Mouse (Mus musculus): ENCODE results near the gene Hdac7. TPM values are rescaled to one million over a fixed set of nuclear protein-coding genes. Genes with fewer than 3 reads are reported as not detected.

Hdac7 gene
- total and polyA plus RNA-seq, 3 experiments: 19.8 to 55.2 (median 21.7) TPM

- no peak for TF ChIP-seq CHD2 (IDR thresholded peaks at IDR 0.05; ENCODE audit: low read length)
- no peak for TF ChIP-seq CTCF (conservative IDR thresholded peaks at IDR 0.05 in 1 of 2, IDR thresholded peaks at IDR 0.05 in 1 of 2; ENCODE audit: low read depth in 2 of 2, low read length in 2 of 2)
- no peak for TF ChIP-seq ZNF384 (IDR thresholded peaks at IDR 0.05; ENCODE audit: low read depth, low read length)
- TF ChIP-seq ZMIZ1 (IDR thresholded peaks at IDR 0.05; ENCODE audit: low read depth, low read length): no peak
- no peak for TF ChIP-seq E2F4 (IDR thresholded peaks at IDR 0.05; ENCODE audit: insufficient replicate concordance, low read depth, low read length)
- TF ChIP-seq MYC (IDR thresholded peaks at IDR 0.05; ENCODE audit: low read depth, low read length): no peak
- no peak for TF ChIP-seq KAT2A (IDR thresholded peaks at IDR 0.05; ENCODE audit: insufficient replicate concordance, low read length)
- TF ChIP-seq PAX5 (IDR thresholded peaks at IDR 0.05; ENCODE audit: low read length): no peak
- no peak for TF ChIP-seq SIN3A (IDR thresholded peaks at IDR 0.05; ENCODE audit: low read length)
- TF ChIP-seq ETS1 (conservative IDR thresholded peaks at IDR 0.05; ENCODE audit: low read depth, low read length): no peak
- no peak for TF ChIP-seq MEF2A (IDR thresholded peaks at IDR 0.05; ENCODE audit: borderline replicate concordance, low read depth, low read length)
- no peak for TF ChIP-seq GABPA (IDR thresholded peaks at IDR 0.05; ENCODE audit: insufficient replicate concordance, low read depth, low read length)
- no peak for TF ChIP-seq MXI1 (IDR thresholded peaks at IDR 0.05; ENCODE audit: low read depth, low read length)
- no peak for TF ChIP-seq CHD1 (IDR thresholded peaks at IDR 0.05; ENCODE audit: low read depth, low read length)
- no peak for TF ChIP-seq NELFE (IDR thresholded peaks at IDR 0.05; ENCODE audit: low read depth, low read length)
- no peak for TF ChIP-seq JUN (IDR thresholded peaks at IDR 0.05; ENCODE audit: insufficient read depth, low read depth, low read length)
- TF ChIP-seq POLR2AphosphoS2 (IDR thresholded peaks at IDR 0.05; ENCODE audit: low read depth, low read length): no peak
- TF ChIP-seq MAX (IDR thresholded peaks at IDR 0.05; ENCODE audit: low read length): no peak
- no peak for TF ChIP-seq ELF1 (IDR thresholded peaks at IDR 0.05; ENCODE audit: low read depth, low read length)
- in situ Hi-C loops (cut with MboI; ENCODE audit: low pct_ligation_motif_present, low pct_unique_long_range_greater_than_20kb, low sequenced_read_pairs): no loop called here
- H3K9me3 ChIP-seq (replicated peaks; ENCODE audit: low read length): no peaks in the 10 kb centered on the region
- H3K27ac ChIP-seq (ENCODE audit: insufficient read depth, low read depth): no peak overlapping the region
- peaks cover 30 to 65% of the 10 kb centered on the region in 2 experiments for H3K4me1 ChIP-seq (ENCODE audit: control insufficient read depth in 1 of 2, insufficient read depth in 2 of 2)
- no peak overlapping the region for H3K4me3 ChIP-seq (replicated peaks in 1 of 3; ENCODE audit: low read depth in 2 of 3, low read length in 2 of 3, poor library complexity in 1 of 3)
- H3K9ac ChIP-seq (ENCODE audit: insufficient read depth, low read depth): no peak overlapping the region
- H3K36me3 ChIP-seq (replicated peaks in 1 of 2; ENCODE audit: control insufficient read depth in 1 of 2, insufficient read depth in 1 of 2, low read length in 1 of 2): no peaks in the 10 kb centered on the region
- no peak for DNase-seq (ENCODE audit: extremely low read depth)
- H3K4me2 ChIP-seq (ENCODE audit: insufficient read depth, low read depth, poor library complexity, severe bottlenecking): no peak overlapping the region
- no peaks in the 10 kb centered on the region for H3K79me2 ChIP-seq (replicated peaks; ENCODE audit: control insufficient read depth, extremely low read depth, insufficient read depth, poor library complexity, severe bottlenecking)
- peaks cover 10% of the 10 kb centered on the region for H3K27me3 ChIP-seq (replicated peaks)
- dilution Hi-C loops (cut with MboI; ENCODE audit: extremely low pct_ligation_motif_present, extremely low pct_unique_long_range_greater_than_20kb, low sequenced_read_pairs): no loop called here
Observed at GRCm38 (mm10) chr15:97766194-97766593, 78.1 kb downstream of the Hdac7 start.

GRCm38 (mm10) chr15:97765090-97765794 is 79.1 kb downstream of the Hdac7 start:
- dilution Hi-C loops (cut with MboI; ENCODE audit: extremely low pct_ligation_motif_present, extremely low pct_unique_long_range_greater_than_20kb, low sequenced_read_pairs): no loop called here
- in situ Hi-C loops (cut with MboI; ENCODE audit: low pct_ligation_motif_present, low pct_unique_long_range_greater_than_20kb, low sequenced_read_pairs): no loop called here

More at GRCm38 (mm10) chr15:97765090-97765794, 79.1 kb downstream of the Hdac7 start:
- DNase-seq (ENCODE audit: extremely low read depth): no peak
- Histone ChIP-seq H3K4me1 (ENCODE audit: control insufficient read depth in 1 of 2, insufficient read depth in 2 of 2) (peaks cover 30 to 67% of the 10 kb centered on the region in 2 experiments), H3K4me2 (ENCODE audit: insufficient read depth, low read depth, poor library complexity, severe bottlenecking) (no peak overlapping the region), H3K27ac (ENCODE audit: insufficient read depth, low read depth) (no peak overlapping the region), H3K9me3 (replicated peaks; ENCODE audit: low read length) (no peaks in the 10 kb centered on the region), H3K27me3 (replicated peaks) (peaks cover 8% of the 10 kb centered on the region), H3K79me2 (replicated peaks; ENCODE audit: control insufficient read depth, extremely low read depth, insufficient read depth, poor library complexity, severe bottlenecking) (no peaks in the 10 kb centered on the region), H3K4me3 (replicated peaks in 1 of 3; ENCODE audit: low read depth in 2 of 3, low read length in 2 of 3, poor library complexity in 1 of 3) (no peak overlapping the region), H3K36me3 (replicated peaks in 1 of 2; ENCODE audit: control insufficient read depth in 1 of 2, insufficient read depth in 1 of 2, low read length in 1 of 2) (peaks cover 0 to 3% of the 10 kb centered on the region in 2 experiments), H3K9ac (ENCODE audit: insufficient read depth, low read depth) (no peak overlapping the region)
- TF ChIP-seq MAX (IDR thresholded peaks at IDR 0.05; ENCODE audit: low read length): no peak

All from CH12.LX (cell line).